Mouse (Mus musculus) myocyte (in vitro differentiated cells): ENCODE measurements around the gene Cd46. TPM values are rescaled to one million over a fixed set of nuclear protein-coding genes. Genes with fewer than 3 reads are reported as not detected.

Experiments used
- H3K27me3 ChIP-seq: one replicate; pipeline ENCODE4 v1.6.1; 2011; ENCODE audit not compliant: control insufficient read depth, insufficient read depth, insufficient read length
- H3K36me3 ChIP-seq: one replicate; pipeline ENCODE4 v1.6.1; 2011; ENCODE audit not compliant: control insufficient read depth, insufficient read depth
- H3K4me2 ChIP-seq: one replicate; pipeline ENCODE4 v1.6.1; 2011; ENCODE audit warnings: low read depth, control low read depth
- H3K4me3 ChIP-seq: one replicate; pipeline ENCODE4 v1.5.1; 2011; ENCODE audit warnings: mild to moderate bottlenecking, control low read depth, moderate library complexity
- H3K79me2 ChIP-seq: one replicate; pipeline ENCODE4 v1.6.1; 2011; ENCODE audit not compliant: control insufficient read depth, insufficient read depth
- H3ac ChIP-seq: one replicate; pipeline ENCODE4 v1.6.1; 2011; ENCODE audit not compliant: control insufficient read depth, insufficient read length
- CEBPB ChIP-seq: IDR thresholded peaks from 2 replicates; pipeline ENCODE4 v1.6.1; 2011; ENCODE audit warnings: mild to moderate bottlenecking, moderate library complexity; ENCODE audit not compliant: poor library complexity, insufficient read depth, severe bottlenecking
- E2F4 ChIP-seq: IDR thresholded peaks from one replicate; pipeline ENCODE4 v1.6.1; 2011; ENCODE audit warnings: mild to moderate bottlenecking, control low read depth, moderate library complexity; ENCODE audit not compliant: insufficient read depth
- MAX ChIP-seq: IDR thresholded peaks from one replicate; pipeline ENCODE4 v1.6.1; 2011; ENCODE audit warnings: low read depth, mild to moderate bottlenecking, control low read depth
- MYOD1 ChIP-seq, 3 experiments: IDR thresholded peaks; one replicate each; pipeline ENCODE4 v1.6.1; 2011; ENCODE audit warnings: control low read depth in 2 of 3, low read depth in 2 of 3, mild to moderate bottlenecking in 2 of 3, moderate library complexity in 1 of 3; ENCODE audit not compliant: insufficient read length in 2 of 3, control insufficient read depth in 1 of 3
- MYOG ChIP-seq, 3 experiments: IDR thresholded peaks; one replicate each; pipeline ENCODE4 v1.6.1; 2011; ENCODE audit warnings: control low read depth in 2 of 3, low read depth in 2 of 3, mild to moderate bottlenecking in 2 of 3; ENCODE audit not compliant: insufficient read length in 2 of 3, control insufficient read depth in 1 of 3, insufficient read depth in 1 of 3
- POLR2A ChIP-seq: IDR thresholded peaks from one replicate; pipeline ENCODE4 v1.6.1; 2011; ENCODE audit warnings: low read depth, mild to moderate bottlenecking, control low read depth, moderate library complexity; ENCODE audit not compliant: insufficient read length
- POLR2AphosphoS2 ChIP-seq: IDR thresholded peaks from one replicate; pipeline ENCODE4 v1.6.1; 2011; ENCODE audit warnings: low read depth, control low read depth; ENCODE audit not compliant: insufficient read length
- REST ChIP-seq: IDR thresholded peaks from one replicate; pipeline ENCODE4 v1.6.1; 2011; ENCODE audit warnings: mild to moderate bottlenecking, control low read depth, moderate library complexity; ENCODE audit not compliant: insufficient read depth, insufficient read length
- SRF ChIP-seq: IDR thresholded peaks from one replicate; pipeline ENCODE4 v1.6.1; 2011; ENCODE audit warnings: low read depth; ENCODE audit not compliant: control insufficient read depth, insufficient read length
- TCF12 ChIP-seq: IDR thresholded peaks from one replicate; pipeline ENCODE4 v1.6.1; 2011; ENCODE audit warnings: mild to moderate bottlenecking, control low read depth; ENCODE audit not compliant: poor library complexity, insufficient read depth, severe bottlenecking
- TCF3 ChIP-seq: IDR thresholded peaks from one replicate; pipeline ENCODE4 v1.6.1; 2011; ENCODE audit warnings: low read depth, control low read depth; ENCODE audit not compliant: insufficient read length
- USF1 ChIP-seq: IDR thresholded peaks from one replicate; pipeline ENCODE4 v1.6.1; 2011; ENCODE audit warnings: low read depth, mild to moderate bottlenecking, control low read depth, moderate library complexity
- polyA plus RNA-seq: library from polyadenylated mRNA; unstranded; fragments of >200 nt; fragmentation: generic; extraction: Trizol; gene quantifications from one replicate; pipeline ENCODE4 v1.2.1, GENCODE M21; 2012; ENCODE audit warnings: missing spikeins

Gene Cd46
- polyA plus RNA-seq, 1 experiment: 0.13 TPM

- Histone ChIP-seq H3K4me2 (no peak overlapping the region), H3K79me2 (no peaks in the 10 kb centered on the region)
- TF ChIP-seq REST (no peak), POLR2AphosphoS2 (no peak), MYOG (IDR thresholded peaks at IDR 0.05; ENCODE audit: control insufficient read depth in 1 of 3, insufficient read depth in 1 of 3, insufficient read length in 2 of 3, low read depth in 2 of 3) (no peak)
These were observed 88.7 kb downstream of the Cd46 start for GRCm38 (mm10) chr1:195003328-195003727.

GRCm38 (mm10) chr1:194998396-194998795, 93.7 kb downstream of the Cd46 start:
- no peaks in the 10 kb centered on the region for H3K36me3 ChIP-seq
- H3K27me3 ChIP-seq: no peaks in the 10 kb centered on the region
- no peak for TF ChIP-seq SRF
- no peak for TF ChIP-seq E2F4
- TF ChIP-seq MAX: no peak
- no peak for TF ChIP-seq POLR2A
- TF ChIP-seq MYOG (IDR thresholded peaks at IDR 0.05; ENCODE audit: control insufficient read depth in 1 of 3, insufficient read depth in 1 of 3, insufficient read length in 2 of 3, low read depth in 2 of 3): no peak
- TF ChIP-seq MYOD1 (IDR thresholded peaks at IDR 0.05; ENCODE audit: control insufficient read depth in 1 of 3, insufficient read length in 2 of 3, low read depth in 2 of 3): no peak
- no peak for TF ChIP-seq POLR2AphosphoS2
- no peak for TF ChIP-seq TCF3
- TF ChIP-seq CEBPB: no peak
- TF ChIP-seq USF1: no peak
- H3K4me2 ChIP-seq: no peak overlapping the region
- H3K79me2 ChIP-seq: no peaks in the 10 kb centered on the region
- no peak overlapping the region for H3ac ChIP-seq
- H3K4me3 ChIP-seq: no peak overlapping the region

More at GRCm38 (mm10) chr1:195003328-195003727, 88.7 kb downstream of the Cd46 start:
- Histone ChIP-seq H3K36me3 (no peaks in the 10 kb centered on the region), H3K4me3 (no peak overlapping the region), H3K27me3 (no peaks in the 10 kb centered on the region), H3ac (no peak overlapping the region)

- H3ac ChIP-seq: no peak overlapping the region
- TF ChIP-seq TCF3: no peak
- no peak for TF ChIP-seq SRF
- TF ChIP-seq MYOD1 (IDR thresholded peaks at IDR 0.05; ENCODE audit: control insufficient read depth in 1 of 3, insufficient read length in 2 of 3, low read depth in 2 of 3): no peak
- TF ChIP-seq TCF12: no peak
- no peak for TF ChIP-seq MAX
- TF ChIP-seq CEBPB: no peak
- H3K36me3 ChIP-seq: no peaks in the 10 kb centered on the region
- no peak overlapping the region for H3K4me2 ChIP-seq
- H3K27me3 ChIP-seq: no peaks in the 10 kb centered on the region
- H3K4me3 ChIP-seq: no peak overlapping the region
- no peaks in the 10 kb centered on the region for H3K79me2 ChIP-seq
These were observed 96.9 kb downstream of the Cd46 start for GRCm38 (mm10) chr1:194995196-194995595.

DNA sequence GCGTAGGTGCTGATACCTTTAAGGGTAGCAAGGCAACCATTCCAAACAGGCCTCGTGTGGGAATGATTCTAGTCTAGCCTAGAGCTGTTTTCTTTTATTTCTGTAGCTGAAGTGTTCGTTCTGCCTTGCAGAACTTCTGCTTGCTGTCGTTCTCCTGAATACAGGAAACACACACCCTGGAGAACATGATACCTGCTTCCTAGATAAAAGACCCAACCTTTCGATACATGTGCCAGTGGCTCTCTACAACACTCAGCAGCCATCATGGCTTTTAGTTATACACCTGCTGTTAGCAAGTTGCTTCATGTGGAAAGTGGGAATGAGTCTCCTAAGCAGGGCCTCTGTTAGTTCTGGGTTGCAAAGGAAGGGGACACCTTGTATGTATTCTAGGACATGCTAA, 97.8 kb downstream of the Cd46 start:
- Histone ChIP-seq H3K36me3 (no peaks in the 10 kb centered on the region), H3ac (no peak overlapping the region), H3K4me2 (no peak overlapping the region), H3K4me3 (no peak overlapping the region), H3K79me2 (no peaks in the 10 kb centered on the region), H3K27me3 (no peaks in the 10 kb centered on the region)
- TF ChIP-seq SRF: no peak

- H3K4me3 ChIP-seq: no peak overlapping the region
- H3K79me2 ChIP-seq: no peaks in the 10 kb centered on the region
- H3K36me3 ChIP-seq: no peaks in the 10 kb centered on the region
- H3K4me2 ChIP-seq: no peak overlapping the region
- TF ChIP-seq TCF3 (no peak), REST (no peak), POLR2AphosphoS2 (no peak), USF1 (no peak), E2F4 (no peak), SRF (no peak), CEBPB (no peak), TCF12 (no peak), MYOD1 (IDR thresholded peaks at IDR 0.05; ENCODE audit: control insufficient read depth in 1 of 3, insufficient read length in 2 of 3, low read depth in 2 of 3) (no peak), MAX (no peak), MYOG (IDR thresholded peaks at IDR 0.05; ENCODE audit: control insufficient read depth in 1 of 3, insufficient read depth in 1 of 3, insufficient read length in 2 of 3, low read depth in 2 of 3) (no peak), POLR2A (no peak)
- no peaks in the 10 kb centered on the region for H3K27me3 ChIP-seq
- H3ac ChIP-seq: no peak overlapping the region
These were observed 98.5 kb downstream of the Cd46 start for GRCm38 (mm10) chr1:194993409-194993988.
